Mouse (Mus musculus) erythroblast, embryonic 14.5 days (primary cell): ENCODE data around the gene Unc80.

ENCODE experiments used
- GATA1 ChIP-seq: IDR thresholded peaks from 2 replicates; pipeline ENCODE4 v1.6.1; 2012; ENCODE audit warnings: low read length, inconsistent platforms, mixed read lengths
- TAL1 ChIP-seq: IDR thresholded peaks from 3 replicates; pipeline ENCODE4 v1.6.1; 2012; ENCODE audit warnings: low read length, inconsistent platforms, mixed read lengths

DNA sequence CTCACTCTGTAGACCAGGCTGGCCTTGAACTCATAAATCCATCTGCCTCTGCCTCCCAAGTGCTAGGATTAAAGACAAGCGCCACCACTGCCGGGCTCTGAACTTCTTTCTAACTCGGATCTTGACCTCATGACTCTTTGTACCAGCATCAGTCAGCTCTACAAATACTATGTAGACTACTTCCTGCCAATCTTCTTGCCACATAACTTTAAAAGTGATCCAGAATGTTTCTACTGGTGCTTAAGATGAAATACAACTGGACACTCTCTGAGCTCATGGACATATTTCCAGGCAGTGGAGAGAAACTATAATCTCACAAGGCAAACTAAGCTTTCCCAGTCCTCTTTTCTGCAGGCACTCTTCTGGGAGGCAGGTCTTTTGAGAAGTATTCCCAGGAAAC, 8.8 kb upstream of the Unc80 start:
- TF ChIP-seq GATA1, result no peak
- no peak for TF ChIP-seq TAL1
